Mouse (Mus musculus): ENCODE results near the gene Kif1a. TPM values are rescaled to one million over a fixed set of nuclear protein-coding genes. Genes with fewer than 3 reads are reported as not detected.

Gene Kif1a
- polyA plus RNA-seq, 1 experiment, result 0.07 TPM

- H3K9me3 ChIP-seq, result no peaks in the 10 kb centered on the region
- H3K27me3 ChIP-seq (replicated peaks), result peaks cover 45% of the 10 kb centered on the region
- no peak overlapping the region for H3K4me3 ChIP-seq (replicated peaks)
- TF ChIP-seq GATA1 (IDR thresholded peaks at IDR 0.05; ENCODE audit: borderline replicate concordance, low read length), result no peak
- TF ChIP-seq FLI1 (IDR thresholded peaks at IDR 0.05; ENCODE audit: low read length), result no peak
- no peaks in the 10 kb centered on the region for H3K36me3 ChIP-seq (replicated peaks; ENCODE audit: low read length)
- peaks cover 10% of the 10 kb centered on the region for H3K4me1 ChIP-seq
Observed at GRCm38 (mm10) chr1:93013367-93013766, 88.4 kb downstream of the Kif1a start.

GRCm38 (mm10) chr1:93012103-93012585, 89.6 kb downstream of the Kif1a start:
- no peaks in the 10 kb centered on the region for H3K9me3 ChIP-seq
- H3K36me3 ChIP-seq (replicated peaks; ENCODE audit: low read length), result no peaks in the 10 kb centered on the region
- peaks cover 48% of the 10 kb centered on the region for H3K27me3 ChIP-seq (replicated peaks)
- no peak overlapping the region for H3K4me3 ChIP-seq (replicated peaks)
- H3K4me1 ChIP-seq, result peaks cover 16% of the 10 kb centered on the region
- TF ChIP-seq FLI1 (IDR thresholded peaks at IDR 0.05; ENCODE audit: low read length) (no peak), GATA1 (IDR thresholded peaks at IDR 0.05; ENCODE audit: borderline replicate concordance, low read length) (no peak)

- TF ChIP-seq GATA1 (IDR thresholded peaks at IDR 0.05; ENCODE audit: borderline replicate concordance, low read length) (no peak), FLI1 (IDR thresholded peaks at IDR 0.05; ENCODE audit: low read length) (no peak)
- no peak overlapping the region for H3K4me3 ChIP-seq (replicated peaks)
- peaks cover 16% of the 10 kb centered on the region for H3K4me1 ChIP-seq
- peaks cover 53% of the 10 kb centered on the region for H3K27me3 ChIP-seq (replicated peaks)
- no peaks in the 10 kb centered on the region for H3K9me3 ChIP-seq
- no peaks in the 10 kb centered on the region for H3K36me3 ChIP-seq (replicated peaks; ENCODE audit: low read length)
Observed at GRCm38 (mm10) chr1:93010731-93011130, 91.0 kb downstream of the Kif1a start.

GRCm38 (mm10) chr1:93009196-93009595, 92.6 kb downstream of the Kif1a start:
- Histone ChIP-seq H3K4me3 (replicated peaks) (no peak overlapping the region), H3K36me3 (replicated peaks; ENCODE audit: low read length) (no peaks in the 10 kb centered on the region), H3K9me3 (no peaks in the 10 kb centered on the region), H3K4me1 (peaks cover 16% of the 10 kb centered on the region), H3K27me3 (replicated peaks) (peaks cover 62% of the 10 kb centered on the region)
- TF ChIP-seq FLI1 (IDR thresholded peaks at IDR 0.05; ENCODE audit: low read length) (no peak), GATA1 (IDR thresholded peaks at IDR 0.05; ENCODE audit: borderline replicate concordance, low read length) (no peak)

- H3K27me3 ChIP-seq (replicated peaks), result peaks cover 50% of the 10 kb centered on the region
- peaks cover 4% of the 10 kb centered on the region for H3K9me3 ChIP-seq
- no peaks in the 10 kb centered on the region for H3K36me3 ChIP-seq (replicated peaks; ENCODE audit: low read length)
- TF ChIP-seq FLI1 (IDR thresholded peaks at IDR 0.05; ENCODE audit: low read length) (no peak), GATA1 (IDR thresholded peaks at IDR 0.05; ENCODE audit: borderline replicate concordance, low read length) (no peak)
- H3K4me3 ChIP-seq (replicated peaks), result no peak within 1 kb of the TSS
- H3K4me1 ChIP-seq, result peaks cover 16% of the 10 kb centered on the region
Observed at GRCm38 (mm10) chr1:93006061-93006460, 95.7 kb downstream of the Kif1a start, which contains the start of gene Aqp12. Aqp12 (plus strand) TSS chr1:93006334.

- H3K27me3 ChIP-seq (replicated peaks), result peaks cover 41% of the 10 kb centered on the region
- no peaks in the 10 kb centered on the region for H3K36me3 ChIP-seq (replicated peaks; ENCODE audit: low read length)
- no peak overlapping the region for H3K4me3 ChIP-seq (replicated peaks)
- no peaks in the 10 kb centered on the region for H3K4me1 ChIP-seq
- no peaks in the 10 kb centered on the region for H3K9me3 ChIP-seq
- TF ChIP-seq GATA1 (IDR thresholded peaks at IDR 0.05; ENCODE audit: borderline replicate concordance, low read length), result no peak
- TF ChIP-seq FLI1 (IDR thresholded peaks at IDR 0.05; ENCODE audit: low read length), result no peak
Observed at GRCm38 (mm10) chr1:92992880-92993279, 108.9 kb downstream of the Kif1a start.

GRCm38 (mm10) chr1:92992214-92992855, 109.4 kb downstream of the Kif1a start:
- Histone ChIP-seq H3K9me3 (no peaks in the 10 kb centered on the region), H3K4me1 (no peaks in the 10 kb centered on the region), H3K27me3 (replicated peaks) (peaks cover 41% of the 10 kb centered on the region), H3K36me3 (replicated peaks; ENCODE audit: low read length) (no peaks in the 10 kb centered on the region), H3K4me3 (replicated peaks) (no peak overlapping the region)
- no peak for TF ChIP-seq FLI1 (IDR thresholded peaks at IDR 0.05; ENCODE audit: low read length)
- no peak for TF ChIP-seq GATA1 (IDR thresholded peaks at IDR 0.05; ENCODE audit: borderline replicate concordance, low read length)

GRCm38 (mm10) chr1:92989891-92990290, 111.9 kb downstream of the Kif1a start:
- Histone ChIP-seq H3K36me3 (replicated peaks; ENCODE audit: low read length) (no peaks in the 10 kb centered on the region), H3K27me3 (replicated peaks) (peaks cover 38% of the 10 kb centered on the region), H3K9me3 (no peaks in the 10 kb centered on the region), H3K4me3 (replicated peaks) (no peak overlapping the region), H3K4me1 (no peaks in the 10 kb centered on the region)
- TF ChIP-seq FLI1 (IDR thresholded peaks at IDR 0.05; ENCODE audit: low read length) (no peak), GATA1 (IDR thresholded peaks at IDR 0.05; ENCODE audit: borderline replicate concordance, low read length) (no peak)

GRCm38 (mm10) chr1:92988894-92989293, 112.9 kb downstream of the Kif1a start:
- Histone ChIP-seq H3K36me3 (replicated peaks; ENCODE audit: low read length) (no peaks in the 10 kb centered on the region), H3K4me3 (replicated peaks) (no peak overlapping the region), H3K4me1 (no peaks in the 10 kb centered on the region), H3K9me3 (no peaks in the 10 kb centered on the region), H3K27me3 (replicated peaks) (peaks cover 34% of the 10 kb centered on the region)
- TF ChIP-seq GATA1 (IDR thresholded peaks at IDR 0.05; ENCODE audit: borderline replicate concordance, low read length) (no peak), FLI1 (IDR thresholded peaks at IDR 0.05; ENCODE audit: low read length) (no peak)

GRCm38 (mm10) chr1:92984999-92985398, 116.8 kb downstream of the Kif1a start:
- H3K4me1 ChIP-seq, result peaks cover 25% of the 10 kb centered on the region
- TF ChIP-seq FLI1 (IDR thresholded peaks at IDR 0.05; ENCODE audit: low read length), result no peak
- no peak for TF ChIP-seq GATA1 (IDR thresholded peaks at IDR 0.05; ENCODE audit: borderline replicate concordance, low read length)
- H3K9me3 ChIP-seq, result no peaks in the 10 kb centered on the region
- no peak overlapping the region for H3K4me3 ChIP-seq (replicated peaks)
- H3K36me3 ChIP-seq (replicated peaks; ENCODE audit: low read length), result peaks cover 3% of the 10 kb centered on the region
- H3K27me3 ChIP-seq (replicated peaks), result peaks cover 40% of the 10 kb centered on the region

Data from megakaryocyte, embryonic 14.5 days (primary cell).